Mouse (Mus musculus) thymus, adult 18-20 months (tissue): ENCODE data around the gene Prkn.

Experiments used
- DNase-seq, 2 experiments: peaks; one replicate each; pipeline ENCODE4 v3.0.0; 2022; ENCODE audit warnings: mixed read lengths in 2 of 2

The Prkn gene

GRCm38 (mm10) chr17:11414288-11414687 lies 574.1 kb downstream of the Prkn start:
- DNase-seq: no peak

- no peak for DNase-seq
Observed at GRCm38 (mm10) chr17:11417150-11417549, 577.0 kb downstream of the Prkn start.

- DNase-seq: no peak
Observed at GRCm38 (mm10) chr17:11419484-11419883, 579.3 kb downstream of the Prkn start.

GRCm38 (mm10) chr17:11420839-11421238 lies 580.7 kb downstream of the Prkn start:
- DNase-seq: no peak

GRCm38 (mm10) chr17:11421264-11421940 lies 581.2 kb downstream of the Prkn start:
- DNase-seq: no peak

- no peak for DNase-seq
Observed at GRCm38 (mm10) chr17:11431323-11431722, 591.1 kb downstream of the Prkn start.

- no peak for DNase-seq
Observed at GRCm38 (mm10) chr17:11432593-11432992, 592.4 kb downstream of the Prkn start.

GRCm38 (mm10) chr17:11462721-11463120 lies 622.5 kb downstream of the Prkn start:
- no peak for DNase-seq

- no peak for DNase-seq
Observed at GRCm38 (mm10) chr17:11466095-11466494, 625.9 kb downstream of the Prkn start.

- DNase-seq: no peak
Observed at GRCm38 (mm10) chr17:11468624-11469023, 628.4 kb downstream of the Prkn start.

GRCm38 (mm10) chr17:11483032-11483431 lies 642.8 kb downstream of the Prkn start:
- no peak for DNase-seq

- DNase-seq: no peak
Observed at GRCm38 (mm10) chr17:11490051-11490450, 649.9 kb downstream of the Prkn start.

- DNase-seq: no peak
Observed at GRCm38 (mm10) chr17:11502556-11502955, 662.4 kb downstream of the Prkn start.

GRCm38 (mm10) chr17:11504496-11504895 lies 664.3 kb downstream of the Prkn start:
- no peak for DNase-seq

GRCm38 (mm10) chr17:11507082-11507481 lies 666.9 kb downstream of the Prkn start:
- no peak for DNase-seq

- DNase-seq: no peak
Observed at GRCm38 (mm10) chr17:11510081-11510480, 669.9 kb downstream of the Prkn start.

GRCm38 (mm10) chr17:11514032-11514761 lies 674.0 kb downstream of the Prkn start:
- DNase-seq: no peak

GRCm38 (mm10) chr17:11515619-11516018 lies 675.4 kb downstream of the Prkn start:
- DNase-seq: no peak

GRCm38 (mm10) chr17:11516165-11516564 lies 676.0 kb downstream of the Prkn start:
- DNase-seq: no peak

GRCm38 (mm10) chr17:11532066-11532465 lies 691.9 kb downstream of the Prkn start:
- DNase-seq: no peak

- DNase-seq: no peak
Observed at GRCm38 (mm10) chr17:11532748-11533147, 692.6 kb downstream of the Prkn start.

GRCm38 (mm10) chr17:11533835-11534234 lies 693.7 kb downstream of the Prkn start:
- no peak for DNase-seq

- no peak for DNase-seq
Observed at GRCm38 (mm10) chr17:11538826-11539225, 698.6 kb downstream of the Prkn start.

GRCm38 (mm10) chr17:11541928-11542623 lies 701.9 kb downstream of the Prkn start:
- no peak for DNase-seq
